Mouse (Mus musculus) lung, postnatal 25 days (tissue): ENCODE data around the gene Hsdl2.
A peak's percentile ranks its signal among the peaks of the same experiment; 100 is the strongest.
"Not testable (repeated sequence)": the region's sequence is repeated elsewhere in the genome, so short reads cannot be mapped to it uniquely, and the experiment has no call there.

Source experiments
- DNase-seq: peaks from one replicate; pipeline ENCODE4 v3.0.0; 2022; ENCODE audit warnings: low spot score

Hsdl2 gene

GRCm38 (mm10) chr4:59581314-59582185 lies at the start of gene Hsdl2:
Gene Hsdl2 (plus strand): TSS chr4:59581563.
- DNase-seq = peak; percentile 98

GRCm38 (mm10) chr4:59533268-59533667 lies 48.1 kb upstream of the Hsdl2 start:
- DNase-seq = no peak

DNA sequence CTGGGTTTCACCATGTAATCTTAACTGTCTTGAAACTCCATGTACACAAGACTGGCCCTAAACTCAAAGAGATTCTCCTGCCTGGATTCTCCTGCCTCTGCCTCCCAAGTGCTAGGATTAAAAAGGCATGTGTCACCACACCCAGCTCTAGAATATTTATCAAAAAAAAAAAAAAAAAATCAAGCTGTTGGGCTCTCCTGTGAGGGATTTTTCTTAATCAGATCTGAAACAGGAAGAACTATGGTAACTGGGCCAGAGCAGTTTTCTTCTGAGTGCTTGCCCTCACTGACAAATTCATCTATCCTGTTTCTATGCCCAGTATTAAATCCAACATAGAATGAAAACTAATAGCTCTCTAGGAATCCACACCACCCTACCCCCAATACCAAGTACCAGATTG lies 45.7 kb upstream of the Hsdl2 start:
- DNase-seq = no peak

DNA sequence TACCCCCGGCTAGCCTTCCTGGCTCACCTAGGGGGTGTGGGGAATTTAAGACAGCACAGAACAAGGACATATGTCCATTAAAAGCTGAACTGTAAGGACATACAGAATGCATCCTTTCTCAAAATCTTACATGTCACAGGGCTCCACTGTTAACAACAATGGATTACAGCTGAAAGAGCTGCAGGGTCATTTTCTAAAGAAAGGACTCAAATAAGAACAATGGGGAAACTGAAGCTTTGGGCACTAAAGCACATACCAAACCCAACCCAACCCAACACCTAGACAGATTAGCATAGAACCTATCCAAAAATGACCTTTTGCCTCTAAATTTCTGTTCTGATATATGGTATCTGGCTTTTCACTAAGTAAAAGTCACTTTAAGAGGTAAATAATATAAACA lies 45.1 kb upstream of the Hsdl2 start:
- no peak for DNase-seq

DNA sequence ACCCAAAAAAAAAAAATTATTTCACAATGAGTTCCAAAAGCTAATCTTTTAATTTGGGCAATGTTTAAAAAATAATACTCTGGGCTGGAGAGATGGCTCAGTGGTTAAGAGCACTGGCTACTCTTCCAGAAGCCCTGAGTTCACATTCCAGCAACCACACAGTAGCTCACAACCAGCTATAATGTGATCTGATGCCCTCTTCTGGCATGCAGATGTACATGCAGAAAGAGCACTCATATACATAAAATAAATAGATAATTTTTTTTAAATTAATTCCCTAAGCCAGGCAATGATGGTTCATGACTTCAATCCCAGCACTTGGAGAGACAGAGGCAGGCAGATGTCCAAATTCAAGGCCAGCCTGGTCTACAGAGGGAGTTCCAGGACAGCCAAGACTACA lies 38.4 kb upstream of the Hsdl2 start:
- no peak for DNase-seq

GRCm38 (mm10) chr4:59544654-59545053 lies 36.7 kb upstream of the Hsdl2 start:
- DNase-seq = no peak

DNA sequence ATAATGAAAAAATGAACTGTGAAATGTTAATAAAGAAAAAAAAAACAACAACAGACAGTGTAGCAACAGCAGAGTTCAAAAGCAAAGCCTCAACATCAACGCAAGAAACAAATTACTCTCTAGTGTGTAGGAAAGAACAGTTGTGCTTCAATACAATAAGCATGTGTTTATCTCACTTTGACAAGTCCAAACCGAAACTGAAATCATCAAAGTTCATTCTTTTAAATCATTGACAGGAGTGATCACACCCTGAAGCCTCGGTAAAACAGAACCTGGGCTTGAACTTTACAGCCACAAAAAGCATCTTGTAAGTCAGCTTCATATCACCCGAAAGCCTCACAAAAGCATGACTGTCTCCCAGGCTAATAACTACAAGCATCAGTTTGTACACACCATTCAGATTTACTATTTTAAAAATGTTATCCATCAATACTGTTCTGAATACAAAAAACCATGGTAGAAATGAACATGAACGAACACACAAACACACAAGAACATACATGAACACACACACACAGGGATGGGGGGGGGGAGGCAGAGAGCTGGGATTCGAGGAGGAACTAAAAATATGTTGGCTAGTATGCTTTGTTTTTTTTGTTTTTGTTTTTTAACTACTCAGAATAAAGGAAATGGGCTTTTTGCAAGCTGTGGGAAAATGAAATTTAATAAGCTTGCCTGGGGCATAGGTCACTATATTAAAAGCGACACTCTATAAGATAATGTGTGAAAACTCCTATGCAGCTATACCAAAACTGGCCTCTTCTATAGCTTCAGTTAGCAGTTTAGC lies 34.9 kb upstream of the Hsdl2 start:
- DNase-seq = peak; percentile 31

GRCm38 (mm10) chr4:59547136-59547889 lies 34.0 kb upstream of the Hsdl2 start:
- DNase-seq = no peak

DNA sequence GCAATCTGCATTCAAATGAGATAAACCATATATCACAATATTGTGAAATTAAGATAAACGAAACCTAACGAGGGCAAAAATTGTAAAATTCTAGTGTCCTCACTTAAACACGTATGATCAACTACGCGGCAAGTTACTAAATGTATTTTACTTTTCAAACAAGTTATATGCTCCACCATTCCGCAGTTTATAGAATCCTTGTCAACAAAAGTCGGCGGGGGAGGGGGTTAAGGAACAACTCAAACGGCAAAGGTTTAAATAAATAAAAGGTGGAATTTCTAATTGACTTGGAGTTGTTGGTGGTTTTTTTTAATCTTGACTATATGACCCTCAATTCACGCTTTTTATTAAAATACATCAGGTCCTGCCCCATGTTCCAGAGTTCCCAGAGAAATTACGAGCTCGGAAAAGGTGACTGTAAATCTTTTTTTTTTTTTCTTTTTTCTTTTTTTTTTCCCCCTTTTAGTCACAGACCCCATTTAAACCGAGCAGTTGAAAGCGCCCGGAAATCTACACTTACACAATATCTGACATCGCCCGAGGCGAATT lies 33.3 kb upstream of the Hsdl2 start:
- DNase-seq = no peak

GRCm38 (mm10) chr4:59548560-59549174 lies 32.7 kb upstream of the Hsdl2 start:
- DNase-seq = peak; percentile 82

DNA sequence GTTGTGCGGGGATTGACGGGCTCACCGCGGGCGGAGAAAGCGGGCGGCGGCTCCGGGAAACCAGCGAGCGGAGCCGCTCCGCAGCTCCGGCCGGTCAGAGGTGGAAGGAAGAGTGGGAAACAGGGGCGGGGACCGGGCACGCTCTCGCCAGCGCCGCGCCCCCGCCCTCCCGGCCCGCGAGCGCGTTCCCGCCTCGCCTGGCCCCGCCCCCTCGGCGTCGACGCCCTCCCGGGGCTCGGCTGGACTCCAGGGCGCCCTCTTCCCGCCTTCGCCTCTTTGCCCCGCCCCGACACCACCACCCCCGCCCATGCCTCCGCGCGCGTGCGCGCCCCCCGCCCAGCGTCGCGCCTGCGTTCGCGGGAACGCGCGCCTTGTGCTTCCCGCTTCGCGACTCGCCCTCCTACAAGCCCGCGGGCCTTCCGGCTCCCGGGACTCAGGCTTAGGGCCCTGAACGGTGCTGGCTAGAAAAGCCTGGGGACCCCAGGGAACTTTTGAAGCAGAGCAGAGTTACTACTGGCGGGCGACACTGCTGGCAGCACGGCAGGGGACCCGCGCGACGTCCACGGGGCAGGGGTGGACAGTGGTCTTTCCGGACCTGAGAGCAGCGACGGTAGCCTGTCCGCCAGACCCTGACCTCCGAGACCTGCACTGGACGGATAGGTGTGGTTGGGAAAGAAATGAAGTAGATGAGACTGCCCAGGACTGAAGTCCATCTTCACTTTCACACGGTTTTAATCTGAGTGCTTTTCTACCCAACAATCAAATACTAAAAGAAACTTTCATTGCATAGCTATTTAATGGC lies 32.0 kb upstream of the Hsdl2 start, which contains the start of gene Ptbp3:
Gene Ptbp3, minus strand, starts transcription at position 190 of the 802 bp plus-strand sequence.
- DNase-seq = peak; percentile 90

GRCm38 (mm10) chr4:59549977-59550560 lies 31.3 kb upstream of the Hsdl2 start:
- DNase-seq = no peak

GRCm38 (mm10) chr4:59551901-59552300 lies 29.5 kb upstream of the Hsdl2 start:
- no peak for DNase-seq

GRCm38 (mm10) chr4:59552835-59553234 lies 28.5 kb upstream of the Hsdl2 start:
- DNase-seq = no peak

DNA sequence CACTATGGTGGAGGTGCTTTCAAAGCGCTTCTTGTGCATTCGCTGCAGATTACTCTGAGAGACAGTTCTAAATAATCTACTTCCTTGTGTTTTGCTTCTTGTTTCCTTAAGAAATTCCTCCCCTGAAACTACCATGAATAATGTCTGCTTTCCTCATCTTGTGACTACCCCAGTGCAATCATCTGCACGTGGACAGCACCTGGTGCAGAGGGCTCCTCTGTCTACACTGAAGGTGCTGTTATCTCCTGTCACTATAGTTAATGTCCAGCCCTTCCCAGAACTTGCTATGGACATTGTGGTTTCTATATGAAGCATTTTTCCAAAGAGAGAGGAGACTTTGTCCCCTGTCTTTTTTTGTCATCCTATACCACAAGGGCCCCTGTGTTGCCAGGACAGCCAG lies 27.8 kb upstream of the Hsdl2 start:
- DNase-seq = no peak

- DNase-seq = no peak
Measured at GRCm38 (mm10) chr4:59555177-59555576, 26.2 kb upstream of the Hsdl2 start.

- DNase-seq = not testable (repeated sequence)
Measured at GRCm38 (mm10) chr4:59557343-59557742, 24.0 kb upstream of the Hsdl2 start.

GRCm38 (mm10) chr4:59558096-59558720 lies 23.2 kb upstream of the Hsdl2 start:
- no peak for DNase-seq

GRCm38 (mm10) chr4:59560141-59560540 lies 21.2 kb upstream of the Hsdl2 start:
- DNase-seq = no peak

- DNase-seq = no peak
Measured at GRCm38 (mm10) chr4:59564128-59564527, 17.2 kb upstream of the Hsdl2 start.
